29 mouse cellular contexts compared by ENCODE assay signal in genomic region chr4:102061322-102061721, GRCm38 (mm10).
"Had no signal": no experiment of that assay in that cellular context is flagged by ENCODE, and none has a peak within 500 bp of the region (broad histone marks: within the 10 kb centered on the region; RNA-seq: fewer than 3 reads in every experiment).

No protein-coding gene starts in this region.

- H3K36me3 ChIP-seq: embryonic facial prominence, embryonic 10.5 days; embryonic facial prominence, embryonic 12.5 days; embryonic facial prominence, embryonic 13.5 days; embryonic facial prominence, embryonic 15.5 days; forebrain, embryonic 10.5 days; forebrain, embryonic 12.5 days; forebrain, embryonic 15.5 days had no signal

- H3K27me3 ChIP-seq: embryonic facial prominence, embryonic 12.5 days; embryonic facial prominence, embryonic 13.5 days; embryonic facial prominence, embryonic 15.5 days; forebrain, embryonic 12.5 days; forebrain, embryonic 13.5 days; forebrain, embryonic 15.5 days had no signal

- H3K9ac ChIP-seq: embryonic facial prominence, embryonic 12.5 days; embryonic facial prominence, embryonic 13.5 days; embryonic facial prominence, embryonic 15.5 days; forebrain, embryonic 12.5 days; forebrain, embryonic 13.5 days; forebrain, embryonic 15.5 days; forebrain, postnatal 0 days had no signal

- ATAC-seq: forebrain, embryonic 13.5 days; forebrain, embryonic 14.5 days; forebrain, embryonic 15.5 days; forebrain, embryonic 16.5 days; forebrain, postnatal 0 days had no signal

- H3K4me3 ChIP-seq: embryonic facial prominence, embryonic 10.5 days; embryonic facial prominence, embryonic 12.5 days; embryonic facial prominence, embryonic 13.5 days; embryonic facial prominence, embryonic 15.5 days; erythroblast, embryonic 14.5 days; forebrain, embryonic 10.5 days; forebrain, embryonic 12.5 days; forebrain, embryonic 13.5 days; forebrain, embryonic 15.5 days; gastrocnemius, adult 2 months; heart, adult 2 months had no signal

- H3K27ac ChIP-seq: embryonic facial prominence, embryonic 10.5 days; embryonic facial prominence, embryonic 12.5 days; embryonic facial prominence, embryonic 13.5 days; embryonic facial prominence, embryonic 15.5 days; forebrain, embryonic 10.5 days; forebrain, embryonic 12.5 days; forebrain, embryonic 13.5 days; forebrain, embryonic 15.5 days; gastrocnemius, adult 2 months; heart, adult 2 months had no signal

- DNase-seq: cerebellum, adult 2 months; cerebellum, adult 8-10 months; cerebellum, adult 9-10 months; cerebellum, adult 9-11 months; cerebellum, postnatal 10 days; cerebellum, postnatal 14 days; cerebellum, postnatal 25 days; cerebellum, postnatal 36 days; embryo, embryonic 11 days; forebrain, postnatal 0 days; gastrocnemius, adult 2 months; gastrocnemius, postnatal 10 days; gastrocnemius, postnatal 14 days; gastrocnemius, postnatal 25 days; gastrocnemius, postnatal 36 days; heart, adult 11 months; heart, adult 18-20 months; heart, adult 2 months had no signal

- H3K4me2 ChIP-seq: embryonic facial prominence, embryonic 12.5 days; embryonic facial prominence, embryonic 13.5 days; embryonic facial prominence, embryonic 15.5 days; forebrain, embryonic 12.5 days; forebrain, embryonic 13.5 days; forebrain, embryonic 15.5 days had no signal

- H3K4me1 ChIP-seq: embryonic facial prominence, embryonic 10.5 days; embryonic facial prominence, embryonic 12.5 days; embryonic facial prominence, embryonic 13.5 days; embryonic facial prominence, embryonic 15.5 days; forebrain, embryonic 10.5 days; forebrain, embryonic 12.5 days; forebrain, embryonic 13.5 days; forebrain, embryonic 15.5 days had no signal

- H3K9me3 ChIP-seq: embryonic facial prominence, embryonic 10.5 days; embryonic facial prominence, embryonic 12.5 days; embryonic facial prominence, embryonic 13.5 days; embryonic facial prominence, embryonic 15.5 days; forebrain, embryonic 10.5 days; forebrain, embryonic 12.5 days; forebrain, embryonic 13.5 days; forebrain, embryonic 15.5 days had no signal
